Mouse (Mus musculus) hindbrain, embryonic 11.5 days (tissue): ENCODE results near the gene Hbp1. TPM values are rescaled to one million over a fixed set of nuclear protein-coding genes. Genes with fewer than 3 reads are reported as not detected.
A peak's percentile ranks its signal among the peaks of the same experiment; 100 is the strongest.

Experiments
- ATAC-seq: fragments of 200-750 bp; cut with Nextera tagmentation; 2 replicates; pipeline ENCODE4 v1.8.0; 2017; ENCODE audit warnings: mild to moderate bottlenecking, moderate TSS enrichment, moderate library complexity; ENCODE audit not compliant: low FRiP score
- DNase-seq: peaks from one replicate; pipeline ENCODE4 v3.0.0-alpha.2; 2015; ENCODE audit warnings: low spot score
- H3K27ac ChIP-seq: fragments of 300-500 bp; sonication (generic); 2 replicates; pipeline ENCODE4 v1.5.1; 2014; ENCODE audit warnings: mild to moderate bottlenecking, low read depth, low read length
- H3K27me3 ChIP-seq: fragments of 300-500 bp; sonication (generic); 2 replicates; pipeline ENCODE4 v1.6.1; 2014; ENCODE audit warnings: mild to moderate bottlenecking, low read length, moderate library complexity, mixed read lengths; ENCODE audit not compliant: control insufficient read depth, insufficient read depth
- H3K36me3 ChIP-seq: fragments of 300-500 bp; sonication (generic); 2 replicates; pipeline ENCODE4 v1.6.1; 2014; ENCODE audit warnings: mild to moderate bottlenecking, low read length, moderate library complexity, mixed read lengths; ENCODE audit not compliant: control insufficient read depth, insufficient read depth
- H3K4me1 ChIP-seq: fragments of 300-500 bp; sonication (generic); replicated peaks from 2 replicates; pipeline ENCODE4 v1.6.1; 2014; ENCODE audit warnings: low read length, mixed read lengths; ENCODE audit not compliant: control insufficient read depth, insufficient read depth
- H3K4me2 ChIP-seq: fragments of 300-500 bp; sonication (generic); replicated peaks from 2 replicates; pipeline ENCODE4 v1.6.1; 2014; ENCODE audit warnings: mild to moderate bottlenecking, low read depth, low read length
- H3K4me3 ChIP-seq: fragments of 300-500 bp; sonication (generic); 2 replicates; pipeline ENCODE4 v1.5.1; 2014; ENCODE audit warnings: low read depth, low read length
- H3K9ac ChIP-seq: fragments of 300-500 bp; sonication (generic); 2 replicates; pipeline ENCODE4 v1.6.1; 2014; ENCODE audit warnings: low read depth, low read length
- H3K9me3 ChIP-seq: fragments of 300-500 bp; sonication (generic); 2 replicates; pipeline ENCODE4 v1.6.1; 2016; ENCODE audit warnings: low read length; ENCODE audit not compliant: control insufficient read depth
- WGBS: fragments of 180-500 bp; shearing (Covaris S2); extraction: QIAGEN DNeasy Blood & Tissue Kit; methylation state at CpG from one replicate; pipeline ENCODE4 v1.1.7; 2014; 5-methylcytosine and 5-hydroxymethylcytosine counted together
- polyA plus RNA-seq: library from polyadenylated mRNA; unstranded; fragments of >200 nt; fragmentation: Nextera tagmentation; extraction: Ambion mirVana; gene quantifications from 2 replicates; pipeline ENCODE4 v1.2.1, GENCODE M21; 2014

Gene Hbp1
- 102 and 104 TPM in 2 replicates for polyA plus RNA-seq

DNA sequence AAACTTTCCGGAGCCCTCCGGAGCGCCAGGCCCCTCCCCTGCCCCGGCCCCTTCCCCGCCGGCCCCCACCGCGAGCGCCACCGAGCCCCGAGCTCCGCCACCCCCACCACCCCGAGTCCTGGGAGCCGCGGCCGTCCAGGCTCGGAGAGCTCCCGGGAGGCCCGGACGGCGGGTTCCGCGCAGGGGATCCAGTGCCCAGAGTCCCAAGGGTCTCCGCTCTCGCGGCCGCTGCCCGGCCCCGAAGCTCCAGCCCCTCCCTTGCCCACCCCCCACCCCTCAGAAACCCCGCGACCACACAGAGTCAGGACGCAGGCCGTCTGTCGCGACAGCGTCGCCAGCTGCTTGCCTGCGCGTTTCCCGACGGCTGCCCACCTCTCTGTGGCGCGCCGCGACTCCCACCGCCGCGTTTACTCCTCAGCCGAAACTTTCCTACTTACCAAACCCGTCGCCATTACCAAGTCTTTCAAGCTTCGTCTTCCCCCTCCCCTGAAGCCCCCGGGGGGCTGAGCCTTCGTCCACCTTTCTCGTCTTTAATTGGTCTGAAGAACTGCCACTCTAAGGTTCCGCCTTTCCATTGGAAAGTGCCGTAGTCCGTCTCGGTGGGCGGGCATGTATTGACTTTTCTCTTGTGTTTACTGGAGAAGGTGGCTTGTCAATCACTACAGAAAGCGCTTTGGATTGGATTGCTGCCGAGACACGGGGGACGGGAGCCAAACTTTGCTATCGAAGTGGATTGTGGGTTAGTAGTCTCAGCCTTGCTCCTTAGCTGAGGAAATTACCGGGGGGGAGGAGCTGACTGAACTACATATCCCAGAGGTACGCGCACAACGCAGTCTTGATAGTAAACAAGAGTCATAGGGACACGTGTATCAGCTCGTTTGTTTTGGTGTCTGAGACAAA lies at the start of gene Hbp1:
Hbp1 (minus strand) TSS at position 777 of the 900 bp plus-strand sequence.
- H3K9me3 ChIP-seq = no peaks in the 10 kb centered on the region
- peak within 1 kb of the TSS; percentile 66 for H3K4me2 ChIP-seq
- under 1% methylated on average over 42 of the region's 71 CpGs for WGBS
- no peaks in the 10 kb centered on the region for H3K27me3 ChIP-seq
- ATAC-seq (peak; percentile 94), DNase-seq (peak; percentile 99)
- H3K4me3 ChIP-seq = peak within 1 kb of the TSS; percentile 94
- no peaks in the 10 kb centered on the region for H3K36me3 ChIP-seq
- peak within 1 kb of the TSS; percentile 99 for H3K27ac ChIP-seq
- H3K4me1 ChIP-seq = no peaks in the 10 kb centered on the region
- H3K9ac ChIP-seq = peak within 1 kb of the TSS; percentile 94

DNA sequence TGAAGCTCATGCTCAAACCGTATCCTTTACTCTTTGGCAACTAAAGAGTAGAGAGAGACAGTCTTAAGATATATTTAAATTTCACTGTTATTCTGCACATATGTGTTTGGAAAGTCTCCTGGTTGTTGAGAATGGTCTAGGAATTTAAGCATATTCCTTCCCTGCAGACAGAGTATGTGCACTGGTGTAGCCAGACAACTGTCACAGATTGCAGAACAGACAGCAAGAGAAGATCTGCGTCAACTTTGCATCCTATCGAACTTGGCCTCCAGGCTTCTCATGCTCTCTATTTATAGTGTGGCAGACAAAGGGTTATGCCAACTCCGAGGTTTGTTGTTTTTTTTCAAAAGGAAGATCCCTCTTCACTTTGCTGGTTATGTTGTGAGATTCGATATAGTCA lies 48.4 kb upstream of the Hbp1 start:
- Histone ChIP-seq H3K27me3 (no peaks in the 10 kb centered on the region), H3K4me2 (no peak overlapping the region), H3K27ac (no peak overlapping the region), H3K36me3 (no peaks in the 10 kb centered on the region), H3K9me3 (no peaks in the 10 kb centered on the region), H3K4me3 (no peak overlapping the region), H3K9ac (no peak overlapping the region), H3K4me1 (no peaks in the 10 kb centered on the region)
- no peak for ATAC-seq
- WGBS = 86% methylated on average over 5 of the region's 5 CpGs
- no peak for DNase-seq

DNA sequence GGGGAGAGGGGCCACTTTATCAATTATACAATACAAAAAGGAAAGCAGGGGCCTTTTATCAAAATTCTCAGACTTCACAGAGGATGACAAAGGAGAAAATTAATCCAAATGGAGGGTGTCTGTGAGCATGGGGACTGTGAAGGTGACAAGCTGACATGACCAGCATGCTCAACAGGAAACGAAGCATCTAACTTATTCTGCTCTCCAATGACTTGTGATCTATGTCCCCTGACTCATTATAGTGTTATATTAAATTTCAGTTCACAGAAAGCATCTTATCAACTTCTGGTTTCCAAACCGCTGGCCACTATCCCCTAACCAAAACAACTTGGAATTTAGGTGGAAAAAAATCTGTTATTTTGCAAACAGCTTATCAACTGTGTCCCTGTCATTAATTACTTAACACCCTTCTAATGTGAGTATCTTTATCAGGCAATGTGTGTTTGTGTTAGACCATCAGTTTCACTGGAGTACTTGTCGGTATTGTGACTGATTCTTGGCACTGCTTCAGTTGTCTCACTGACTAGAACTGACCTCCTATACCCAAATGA lies 47.1 kb upstream of the Hbp1 start:
- Histone ChIP-seq H3K4me3 (no peak overlapping the region), H3K9me3 (no peaks in the 10 kb centered on the region), H3K4me1 (no peaks in the 10 kb centered on the region), H3K27me3 (no peaks in the 10 kb centered on the region), H3K9ac (no peak overlapping the region), H3K36me3 (no peaks in the 10 kb centered on the region), H3K27ac (no peak overlapping the region), H3K4me2 (no peak overlapping the region)
- DNase-seq (no peak), ATAC-seq (no peak)
- WGBS = 79% methylated on average over 3 of the region's 3 CpGs

DNA sequence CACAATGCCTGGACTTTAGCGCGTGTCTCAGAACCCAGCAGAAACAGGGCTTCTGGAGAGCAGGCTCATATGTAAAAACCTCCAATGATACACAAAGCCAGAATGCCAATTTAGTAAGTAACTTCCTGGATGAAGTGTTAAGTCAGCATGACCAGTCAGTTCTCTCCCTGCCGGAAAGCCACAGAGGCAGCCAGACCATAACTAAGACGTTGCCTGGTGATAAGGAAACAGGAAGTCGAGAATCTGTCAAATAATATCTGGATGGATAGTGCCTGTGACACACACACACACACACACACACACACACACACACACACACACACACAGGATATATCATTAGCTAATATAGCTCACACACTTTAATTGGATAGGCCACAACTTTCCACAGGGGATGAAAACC lies 46.5 kb upstream of the Hbp1 start:
- Histone ChIP-seq H3K9ac (no peak overlapping the region), H3K4me3 (no peak overlapping the region), H3K36me3 (no peaks in the 10 kb centered on the region), H3K27me3 (no peaks in the 10 kb centered on the region), H3K4me1 (no peaks in the 10 kb centered on the region), H3K9me3 (no peaks in the 10 kb centered on the region), H3K4me2 (no peak overlapping the region), H3K27ac (no peak overlapping the region)
- ATAC-seq (no peak), DNase-seq (no peak)
- 83% methylated on average over 5 of the region's 5 CpGs for WGBS

DNA sequence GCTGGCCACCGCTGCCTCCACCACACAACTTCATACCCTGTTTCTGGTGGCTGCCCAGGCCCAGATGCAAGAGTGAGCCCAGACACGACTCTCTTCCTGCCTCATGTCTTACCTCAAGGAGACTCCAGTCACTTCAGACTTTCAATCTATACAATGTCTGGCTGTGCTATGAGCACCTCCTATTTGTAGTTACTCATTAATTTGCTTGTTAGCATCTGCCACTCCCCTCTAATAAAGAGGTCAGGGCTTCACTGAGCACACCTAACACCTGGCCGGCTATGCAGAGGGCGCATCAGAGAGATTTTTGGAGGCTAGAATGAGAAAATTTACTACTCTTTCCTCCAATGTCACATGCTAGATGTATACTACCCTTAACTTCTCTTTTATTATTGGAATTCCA lies 40.2 kb upstream of the Hbp1 start:
- H3K9ac ChIP-seq = no peak overlapping the region
- ATAC-seq (no peak), DNase-seq (no peak)
- no peak overlapping the region for H3K27ac ChIP-seq
- H3K4me2 ChIP-seq = no peak overlapping the region
- no peaks in the 10 kb centered on the region for H3K27me3 ChIP-seq
- no peak overlapping the region for H3K4me3 ChIP-seq
- WGBS = 87% methylated on average over 4 of the region's 4 CpGs
- H3K4me1 ChIP-seq = no peaks in the 10 kb centered on the region
- H3K36me3 ChIP-seq = no peaks in the 10 kb centered on the region
- no peaks in the 10 kb centered on the region for H3K9me3 ChIP-seq

DNA sequence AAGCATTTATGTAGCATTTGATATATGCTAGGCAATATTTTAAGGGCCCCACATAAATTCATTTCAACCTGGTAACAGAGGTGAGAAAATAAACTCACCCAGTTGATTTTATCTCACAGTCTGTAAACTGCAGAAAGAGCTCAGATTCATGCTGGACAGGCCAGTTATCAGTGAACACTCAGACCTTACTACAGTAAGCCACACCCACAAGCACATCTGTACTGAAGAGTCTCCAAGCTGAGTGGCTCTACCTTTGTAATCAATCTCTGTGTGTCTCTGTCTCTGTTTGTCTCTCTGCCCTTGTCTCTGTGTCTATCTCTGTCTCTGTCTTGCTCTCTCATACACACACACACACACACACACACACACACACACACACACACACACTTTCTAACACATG lies 39.4 kb upstream of the Hbp1 start:
- Histone ChIP-seq H3K4me2 (no peak overlapping the region), H3K4me1 (no peaks in the 10 kb centered on the region), H3K27me3 (no peaks in the 10 kb centered on the region), H3K4me3 (no peak overlapping the region), H3K9me3 (no peaks in the 10 kb centered on the region), H3K36me3 (no peaks in the 10 kb centered on the region), H3K27ac (no peak overlapping the region), H3K9ac (no peak overlapping the region)
- no peak for ATAC-seq
- DNase-seq = no peak

DNA sequence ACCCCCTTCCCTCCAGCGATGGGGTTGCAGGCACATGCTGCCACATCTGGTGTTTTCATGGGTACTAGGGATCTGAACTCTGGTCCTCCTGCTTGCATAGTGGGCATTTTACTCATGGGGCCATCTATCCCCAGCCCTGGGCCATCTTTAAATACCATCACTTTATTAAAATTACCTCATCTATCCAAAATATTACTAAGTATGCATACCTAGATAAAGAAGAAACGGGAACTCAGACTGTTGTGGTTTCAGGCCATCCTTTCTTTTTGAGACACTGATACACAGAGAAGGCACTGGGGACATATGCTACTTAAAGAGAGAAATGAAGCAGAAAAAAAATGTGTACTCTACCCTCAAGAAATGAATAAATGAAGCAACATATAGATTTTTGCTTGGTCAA lies 36.1 kb upstream of the Hbp1 start:
- Histone ChIP-seq H3K4me2 (no peak overlapping the region), H3K9ac (no peak overlapping the region), H3K36me3 (no peaks in the 10 kb centered on the region), H3K4me3 (no peak overlapping the region), H3K4me1 (no peaks in the 10 kb centered on the region), H3K9me3 (no peaks in the 10 kb centered on the region), H3K27me3 (no peaks in the 10 kb centered on the region), H3K27ac (no peak overlapping the region)
- DNase-seq = no peak
- no peak for ATAC-seq
- WGBS = 88% methylated on average over 2 of the region's 2 CpGs

DNA sequence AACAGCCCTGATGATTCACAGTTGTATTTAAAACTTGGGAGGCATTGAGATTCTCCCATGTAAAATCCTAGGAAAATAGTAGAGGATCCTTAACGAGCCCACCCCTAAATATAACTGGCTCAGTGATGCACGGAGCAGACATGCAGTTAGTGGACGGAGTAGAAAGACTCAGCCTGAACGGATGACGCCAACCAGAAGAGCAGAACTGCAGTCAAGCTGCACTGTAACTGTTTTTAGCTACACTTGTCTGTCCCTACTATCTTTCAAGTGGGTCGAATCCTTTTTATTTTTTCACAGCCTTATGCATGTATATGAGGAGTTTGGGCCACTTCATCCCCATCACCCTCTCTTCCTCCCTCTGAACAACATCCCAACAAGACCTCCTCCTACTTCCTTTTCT lies 35.4 kb upstream of the Hbp1 start:
- WGBS = 92% methylated on average over 6 of the region's 6 CpGs
- DNase-seq (no peak), ATAC-seq (no peak)
- no peak overlapping the region for H3K27ac ChIP-seq
- no peak overlapping the region for H3K9ac ChIP-seq
- H3K4me2 ChIP-seq = no peak overlapping the region
- no peaks in the 10 kb centered on the region for H3K4me1 ChIP-seq
- no peaks in the 10 kb centered on the region for H3K27me3 ChIP-seq
- H3K36me3 ChIP-seq = no peaks in the 10 kb centered on the region
- no peak overlapping the region for H3K4me3 ChIP-seq
- no peaks in the 10 kb centered on the region for H3K9me3 ChIP-seq

DNA sequence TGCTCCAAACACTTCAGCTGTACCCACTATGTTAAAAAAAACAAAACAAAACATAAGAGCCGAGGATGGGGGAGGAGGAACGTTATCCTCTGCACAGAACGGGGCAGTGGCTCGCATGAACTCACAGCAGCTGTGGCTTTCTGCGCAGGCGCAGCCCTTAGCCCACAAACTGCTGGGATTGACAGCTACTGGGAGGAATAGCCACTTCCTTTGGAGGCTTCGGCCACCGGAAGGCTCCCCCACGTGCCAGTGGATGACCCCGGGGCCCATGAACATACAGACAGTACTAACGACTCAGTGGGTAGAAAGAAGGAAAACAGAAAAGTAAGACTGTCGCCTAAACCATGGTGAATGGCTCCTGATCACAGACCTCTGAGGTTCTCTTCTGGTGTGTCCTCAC lies 34.3 kb upstream of the Hbp1 start:
- no peak for DNase-seq
- Histone ChIP-seq H3K36me3 (no peaks in the 10 kb centered on the region), H3K9me3 (no peaks in the 10 kb centered on the region), H3K4me3 (no peak overlapping the region), H3K4me1 (no peaks in the 10 kb centered on the region), H3K4me2 (no peak overlapping the region), H3K27ac (no peak overlapping the region), H3K27me3 (no peaks in the 10 kb centered on the region), H3K9ac (no peak overlapping the region)
- no peak for ATAC-seq
- WGBS = 62% methylated on average over 12 of the region's 12 CpGs
